Mouse (Mus musculus) yolk sac, embryonic 10.5 days (tissue): ENCODE measurements around the gene Pphln1.

Experiments used
- DNase-seq: peaks from one replicate; pipeline ENCODE4 v3.0.0-alpha.2; 2017; ENCODE audit warnings: low spot score

Gene Pphln1

GRCm38 (mm10) chr15:93435998-93436397, 37.8 kb downstream of the Pphln1 start:
- DNase-seq: no peak

GRCm38 (mm10) chr15:93438663-93439062, 40.5 kb downstream of the Pphln1 start:
- peak; percentile 14 for DNase-seq

GRCm38 (mm10) chr15:93442271-93442670, 44.1 kb downstream of the Pphln1 start:
- no peak for DNase-seq

- DNase-seq: no peak
Measured at GRCm38 (mm10) chr15:93443676-93444075, 45.5 kb downstream of the Pphln1 start.

GRCm38 (mm10) chr15:93448862-93449261, 50.7 kb downstream of the Pphln1 start:
- no peak for DNase-seq

- DNase-seq: no peak
Measured at GRCm38 (mm10) chr15:93453296-93453695, 55.1 kb downstream of the Pphln1 start.

- DNase-seq: no peak
Measured at GRCm38 (mm10) chr15:93456005-93456404, 57.9 kb downstream of the Pphln1 start.

- no peak for DNase-seq
Measured at GRCm38 (mm10) chr15:93459422-93459821, 61.3 kb downstream of the Pphln1 start.

GRCm38 (mm10) chr15:93461066-93461465, 62.9 kb downstream of the Pphln1 start:
- DNase-seq: no peak

GRCm38 (mm10) chr15:93471651-93472050, 73.5 kb downstream of the Pphln1 start:
- DNase-seq: no peak

GRCm38 (mm10) chr15:93472089-93472488, 73.9 kb downstream of the Pphln1 start:
- DNase-seq: no peak

- DNase-seq: no peak
Measured at GRCm38 (mm10) chr15:93474277-93474676, 76.1 kb downstream of the Pphln1 start.

- DNase-seq: no peak
Measured at GRCm38 (mm10) chr15:93475688-93476087, 77.5 kb downstream of the Pphln1 start.

GRCm38 (mm10) chr15:93477729-93478128, 79.6 kb downstream of the Pphln1 start:
- no peak for DNase-seq

- DNase-seq: no peak
Measured at GRCm38 (mm10) chr15:93478676-93479075, 80.5 kb downstream of the Pphln1 start.

GRCm38 (mm10) chr15:93479445-93479844, 81.3 kb downstream of the Pphln1 start:
- no peak for DNase-seq

- DNase-seq: no peak
Measured at GRCm38 (mm10) chr15:93481112-93481511, 83.0 kb downstream of the Pphln1 start.

- DNase-seq: no peak
Measured at GRCm38 (mm10) chr15:93484261-93484710, 86.1 kb downstream of the Pphln1 start.

GRCm38 (mm10) chr15:93485252-93485651, 87.1 kb downstream of the Pphln1 start:
- no peak for DNase-seq

- DNase-seq: no peak
Measured at GRCm38 (mm10) chr15:93486066-93486465, 87.9 kb downstream of the Pphln1 start.

- DNase-seq: no peak
Measured at GRCm38 (mm10) chr15:93489597-93489996, 91.4 kb downstream of the Pphln1 start.

- no peak for DNase-seq
Measured at GRCm38 (mm10) chr15:93494700-93495099, 96.5 kb downstream of the Pphln1 start.

GRCm38 (mm10) chr15:93499866-93500265, 101.7 kb downstream of the Pphln1 start:
- no peak for DNase-seq

GRCm38 (mm10) chr15:93502703-93503102, 104.6 kb downstream of the Pphln1 start:
- DNase-seq: no peak
